Mouse (Mus musculus) heart, postnatal 0 days (tissue): ENCODE results near the gene Phactr3. TPM values are rescaled to one million over a fixed set of nuclear protein-coding genes. Genes with fewer than 3 reads are reported as not detected.
A peak's percentile ranks its signal among the peaks of the same experiment; 100 is the strongest.

ENCODE experiments used
- ATAC-seq: fragments of 200-750 bp; cut with Nextera tagmentation; 2 replicates; pipeline ENCODE4 v1.8.0; 2017; ENCODE audit warnings: low read depth, moderate number of reproducible peaks, moderate library complexity; ENCODE audit not compliant: insufficient read depth
- DNase-seq: peaks from one replicate; pipeline ENCODE4 v3.0.0-alpha.2; 2016; ENCODE audit warnings: low spot score
- H3K27ac ChIP-seq: fragments of 300-500 bp; sonication (generic); 2 replicates; pipeline ENCODE4 v1.5.1; 2014; ENCODE audit warnings: low read depth, mild to moderate bottlenecking
- H3K27me3 ChIP-seq: fragments of 300-500 bp; sonication (generic); 2 replicates; pipeline ENCODE4 v1.6.1; 2014; ENCODE audit warnings: low read length, mixed read lengths; ENCODE audit not compliant: control insufficient read depth, insufficient read depth
- H3K36me3 ChIP-seq: fragments of 300-500 bp; sonication (generic); replicated peaks from 2 replicates; pipeline ENCODE4 v1.6.1; 2014; ENCODE audit warnings: low read length, mixed read lengths; ENCODE audit not compliant: control insufficient read depth, insufficient read depth
- H3K4me1 ChIP-seq: fragments of 300-500 bp; sonication (generic); 2 replicates; pipeline ENCODE4 v1.6.1; 2014; ENCODE audit warnings: antibody characterized with exemption; ENCODE audit not compliant: control insufficient read depth, insufficient read depth
- H3K4me2 ChIP-seq: fragments of 300-500 bp; sonication (generic); 2 replicates; pipeline ENCODE4 v1.6.1; 2014; ENCODE audit warnings: low read depth, mild to moderate bottlenecking, low read length, moderate library complexity
- H3K4me3 ChIP-seq: fragments of 300-500 bp; sonication (generic); 2 replicates; pipeline ENCODE4 v1.5.1; 2014; ENCODE audit warnings: low read depth, low read length
- H3K9ac ChIP-seq: fragments of 300-500 bp; sonication (generic); replicated peaks from 2 replicates; pipeline ENCODE4 v1.6.1; 2014; ENCODE audit warnings: low read depth, low read length, mixed read lengths
- H3K9me3 ChIP-seq: fragments of 300-500 bp; sonication (generic); replicated peaks from 2 replicates; pipeline ENCODE4 v1.6.1; 2016; ENCODE audit warnings: low read length; ENCODE audit not compliant: control insufficient read depth
- CTCF ChIP-seq: IDR thresholded peaks from 2 replicates; pipeline ENCODE4 v1.5.1; 2016; ENCODE audit warnings: antibody characterized with exemption, control low read depth, low read depth
- EP300 ChIP-seq: IDR thresholded peaks from 2 replicates; pipeline ENCODE4 v1.6.1; 2016; ENCODE audit warnings: antibody characterized with exemption, low read depth
- WGBS: fragments of 180-500 bp; shearing (Covaris S2); extraction: QIAGEN DNeasy Blood & Tissue Kit; methylation state at CpG from one replicate; pipeline ENCODE4 v1.1.7; 2014; 5-methylcytosine and 5-hydroxymethylcytosine counted together
- polyA plus RNA-seq: library from polyadenylated mRNA; unstranded; fragments of >200 nt; fragmentation: Nextera tagmentation; extraction: Ambion mirVana; gene quantifications from 2 replicates; pipeline ENCODE4 v1.2.1, GENCODE M21; 2015
- total RNA-seq: library from RNA; depleted of rRNA; stranded (reverse); fragments of >200 nt; gene quantifications from 2 replicates; pipeline ENCODE4 v1.2.3, GENCODE M21; 2014; ENCODE audit warnings: low replicate concordance

The Phactr3 gene
- total and polyA plus RNA-seq, 2 experiments from 2014 or later, result 3.6 to 4.0 TPM

GRCm38 (mm10) chr2:178193445-178193844 is 74.7 kb downstream of the Phactr3 start:
- Histone ChIP-seq H3K4me3 (no peak overlapping the region), H3K4me2 (no peak overlapping the region), H3K9ac (no peak overlapping the region), H3K36me3 (no peaks in the 10 kb centered on the region), H3K27ac (no peak overlapping the region), H3K4me1 (peaks cover 3% of the 10 kb centered on the region; the same call in 1 of the 2 replicates), H3K9me3 (no peaks in the 10 kb centered on the region), H3K27me3 (no peaks in the 10 kb centered on the region)
- ATAC-seq (no peak), DNase-seq (no peak)
- WGBS, result 61% methylated on average over 2 of the region's 2 CpGs
- no peak for TF ChIP-seq EP300
- TF ChIP-seq CTCF, result no peak

GRCm38 (mm10) chr2:178194908-178195307 is 76.1 kb downstream of the Phactr3 start:
- no peak for TF ChIP-seq CTCF
- no peak for TF ChIP-seq EP300
- WGBS, result 23% methylated on average over 5 of the region's 5 CpGs

DNA sequence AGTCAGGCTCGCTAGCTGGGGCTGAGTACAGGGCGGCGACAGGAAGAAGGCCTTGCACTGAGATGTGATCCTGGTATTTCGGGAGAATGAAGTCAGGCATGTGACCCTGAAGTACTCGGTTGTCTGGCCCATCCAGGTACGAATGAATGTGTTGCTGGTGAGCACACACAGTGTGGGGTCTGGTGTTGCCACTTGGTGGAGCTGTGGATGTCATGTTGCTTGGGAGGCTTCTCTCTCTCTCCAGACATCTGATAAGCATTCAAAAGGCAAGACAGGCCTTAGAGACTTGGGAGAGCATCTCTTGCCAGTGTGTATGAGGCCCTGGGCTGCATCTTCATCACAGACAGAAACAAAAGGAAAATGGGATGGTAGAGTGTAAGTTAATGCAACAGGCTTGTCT is 77.3 kb downstream of the Phactr3 start:
- ATAC-seq (no peak), DNase-seq (no peak)
- WGBS, result 86% methylated on average over 6 of the region's 6 CpGs
- no peaks in the 10 kb centered on the region for H3K9me3 ChIP-seq
- TF ChIP-seq EP300 (no peak), CTCF (no peak)
- H3K27me3 ChIP-seq, result no peaks in the 10 kb centered on the region
- H3K9ac ChIP-seq, result no peak overlapping the region
- peaks cover 3% of the 10 kb centered on the region; the same call in 1 of the 2 replicates for H3K4me1 ChIP-seq
- no peak overlapping the region for H3K4me3 ChIP-seq
- H3K27ac ChIP-seq, result no peak overlapping the region
- no peaks in the 10 kb centered on the region for H3K36me3 ChIP-seq
- no peak overlapping the region for H3K4me2 ChIP-seq

More at GRCm38 (mm10) chr2:178194908-178195307, 76.1 kb downstream of the Phactr3 start:
- ATAC-seq, result no peak
- DNase-seq, result peak; percentile 25
- Histone ChIP-seq H3K4me1 (peaks cover 3% of the 10 kb centered on the region; the same call in 1 of the 2 replicates), H3K27ac (no peak overlapping the region), H3K4me2 (no peak overlapping the region), H3K4me3 (no peak overlapping the region), H3K36me3 (no peaks in the 10 kb centered on the region), H3K9me3 (no peaks in the 10 kb centered on the region), H3K27me3 (no peaks in the 10 kb centered on the region), H3K9ac (no peak overlapping the region)

DNA sequence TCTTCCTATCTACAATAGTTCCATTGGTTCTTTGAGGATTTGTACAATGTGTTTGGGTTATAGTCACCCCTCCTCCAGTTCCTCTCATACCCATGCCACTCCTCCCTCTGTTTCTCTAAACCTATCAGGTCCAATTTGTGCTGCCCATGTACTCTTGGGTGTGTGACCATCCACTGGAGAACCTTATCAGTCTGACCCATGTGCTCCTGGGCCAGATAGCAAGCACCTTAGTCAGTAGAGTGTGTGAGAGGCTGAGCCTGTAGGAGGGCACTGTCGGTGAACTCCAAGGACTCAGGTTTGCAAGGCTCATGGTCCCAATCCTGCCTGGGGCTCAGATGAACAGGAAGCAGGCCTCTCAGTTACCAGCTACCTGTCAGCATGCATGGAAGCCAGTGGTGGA is 78.8 kb downstream of the Phactr3 start:
- DNase-seq (no peak), ATAC-seq (no peak)
- Histone ChIP-seq H3K27me3 (no peaks in the 10 kb centered on the region), H3K4me2 (no peak overlapping the region), H3K27ac (no peak overlapping the region), H3K4me3 (no peak overlapping the region), H3K9me3 (no peaks in the 10 kb centered on the region), H3K9ac (no peak overlapping the region), H3K36me3 (no peaks in the 10 kb centered on the region), H3K4me1 (peaks cover 3% of the 10 kb centered on the region; the same call in 1 of the 2 replicates)
- WGBS, result 38% methylated on average over 1 of the region's 1 CpGs
- TF ChIP-seq CTCF, result no peak
- TF ChIP-seq EP300, result no peak

GRCm38 (mm10) chr2:178204455-178204854 is 85.7 kb downstream of the Phactr3 start:
- no peak overlapping the region for H3K27ac ChIP-seq
- H3K4me2 ChIP-seq, result no peak overlapping the region
- no peak overlapping the region for H3K4me3 ChIP-seq
- WGBS, result 61% methylated on average over 10 of the region's 10 CpGs
- H3K27me3 ChIP-seq, result no peaks in the 10 kb centered on the region
- ATAC-seq (no peak), DNase-seq (no peak)
- no peaks in the 10 kb centered on the region for H3K36me3 ChIP-seq
- no peak overlapping the region for H3K9ac ChIP-seq
- H3K9me3 ChIP-seq, result no peaks in the 10 kb centered on the region
- H3K4me1 ChIP-seq, result 0 out of 2 replicates have a peak, but pooled peaks cover 5% of the 10 kb centered on the region
- TF ChIP-seq CTCF (no peak), EP300 (no peak)

DNA sequence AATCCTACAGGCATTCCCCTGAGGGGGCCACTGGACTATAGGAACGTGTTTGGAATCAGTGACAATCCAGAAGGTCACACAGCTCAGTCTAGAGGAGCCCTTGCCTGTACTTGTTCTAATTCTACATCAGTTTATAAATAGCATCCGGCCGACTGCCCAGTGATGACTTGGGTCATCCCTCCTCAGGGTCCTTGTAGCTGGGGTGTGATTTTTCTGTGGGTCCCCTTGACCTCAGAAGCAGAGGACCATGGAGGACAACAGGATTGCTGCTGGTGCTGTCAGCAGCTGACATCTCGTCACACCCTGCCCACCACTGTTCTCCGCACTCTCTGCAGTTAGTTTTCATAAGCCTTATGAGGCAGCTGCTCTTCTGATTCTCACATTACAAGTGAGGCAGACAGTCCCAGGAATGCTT is 89.4 kb downstream of the Phactr3 start:
- Histone ChIP-seq H3K9ac (no peak overlapping the region), H3K4me2 (no peak overlapping the region), H3K4me1 (0 out of 2 replicates have a peak, but pooled peaks cover 5% of the 10 kb centered on the region), H3K27ac (peak overlapping the region; percentile 56), H3K27me3 (no peaks in the 10 kb centered on the region), H3K4me3 (no peak overlapping the region), H3K36me3 (no peaks in the 10 kb centered on the region), H3K9me3 (no peaks in the 10 kb centered on the region)
- TF ChIP-seq CTCF (no peak), EP300 (no peak)
- DNase-seq, result peak; percentile 65
- ATAC-seq, result peak; percentile 82
- 30% methylated on average over 5 of the region's 5 CpGs for WGBS
